Mouse (Mus musculus) small intestine, adult 2 months (tissue): ENCODE measurements around the gene Aldh3b1. TPM values are rescaled to one million over a fixed set of nuclear protein-coding genes. Genes with fewer than 3 reads are reported as not detected.

ENCODE experiments used
- H3K27ac ChIP-seq: fragments of 200-500 bp; 2 replicates; pipeline ENCODE4 v1.5.1; 2012; ENCODE audit warnings: low read depth, low read length, control low read depth, inconsistent platforms; ENCODE audit not compliant: insufficient read depth
- H3K27me3 ChIP-seq: fragments of 200-500 bp; 2 replicates; pipeline ENCODE4 v1.6.1; 2012; ENCODE audit warnings: mild to moderate bottlenecking, moderate library complexity, low read length, inconsistent platforms; ENCODE audit not compliant: control insufficient read depth, insufficient read depth
- H3K36me3 ChIP-seq: fragments of 200-500 bp; 2 replicates; pipeline ENCODE4 v1.6.1; 2012; ENCODE audit warnings: mild to moderate bottlenecking, low read length, control low read depth, inconsistent platforms; ENCODE audit not compliant: control insufficient read depth, insufficient read depth
- H3K4me1 ChIP-seq: fragments of 200-500 bp; 2 replicates; pipeline ENCODE4 v1.6.1; 2012; ENCODE audit warnings: low read length, inconsistent platforms, mixed read lengths; ENCODE audit not compliant: control insufficient read depth, insufficient read depth, insufficient read length
- H3K4me3 ChIP-seq: fragments of 200-500 bp; 2 replicates; pipeline ENCODE4 v1.5.1; 2012; ENCODE audit warnings: low read depth, mild to moderate bottlenecking, control low read depth, inconsistent platforms, low read length, moderate library complexity
- CTCF ChIP-seq: fragments of 200-500 bp; IDR thresholded peaks from 2 replicates; pipeline ENCODE4 v1.5.1; 2012; ENCODE audit warnings: low read depth, mild to moderate bottlenecking, control low read depth, inconsistent platforms, low read length, moderate library complexity, mixed read lengths; ENCODE audit not compliant: insufficient replicate concordance, insufficient read length; ENCODE audit errors: extremely low read depth
- POLR2A ChIP-seq: fragments of 200-500 bp; IDR thresholded peaks from 2 replicates; pipeline ENCODE4 v1.6.1; 2012; ENCODE audit warnings: low read depth, mild to moderate bottlenecking, control low read depth, inconsistent platforms, low read length, moderate library complexity
- WGBS: fragments of 180-500 bp; shearing (Covaris S2); methylation state at CpG from one replicate; pipeline ENCODE4 v1.1.7; 2018; 5-methylcytosine and 5-hydroxymethylcytosine counted together
- polyA plus RNA-seq: library from polyadenylated mRNA; depleted of rRNA; stranded (reverse); fragments of >200 nt; gene quantifications from 2 replicates; pipeline ENCODE4 v1.2.3, GENCODE M21; 2012

Aldh3b1 gene
- polyA plus RNA-seq, 1 experiment: 43.0 TPM

DNA sequence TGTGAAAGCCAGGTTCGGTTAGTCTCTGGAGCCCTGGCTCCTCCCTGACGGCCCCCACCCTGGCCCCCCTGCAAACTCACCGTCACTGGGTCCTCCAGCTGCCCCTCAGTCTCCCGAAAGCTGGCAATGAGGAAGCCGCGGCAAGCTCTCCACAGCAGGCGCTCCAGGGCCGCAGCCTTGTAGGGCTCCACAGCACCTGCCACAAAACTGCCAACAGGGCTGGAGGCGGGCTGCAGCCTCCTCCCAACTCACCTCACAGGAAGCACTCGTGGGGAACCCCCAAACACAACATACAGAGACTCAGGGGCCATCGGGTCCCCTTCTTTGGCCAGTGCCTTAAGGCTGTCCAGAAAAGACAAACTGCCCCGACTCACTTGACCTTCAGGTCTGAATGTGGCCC, 26.6 kb downstream of the Aldh3b1 start:
- Histone ChIP-seq H3K4me3 (no peak overlapping the region), H3K27me3 (no peaks in the 10 kb centered on the region), H3K4me1 (peaks cover 11% of the 10 kb centered on the region), H3K36me3 (peaks cover 39% of the 10 kb centered on the region), H3K27ac (no peak overlapping the region)
- 78% methylated on average over 12 of the region's 12 CpGs for WGBS
- no peak for TF ChIP-seq CTCF
- TF ChIP-seq POLR2A: no peak

DNA sequence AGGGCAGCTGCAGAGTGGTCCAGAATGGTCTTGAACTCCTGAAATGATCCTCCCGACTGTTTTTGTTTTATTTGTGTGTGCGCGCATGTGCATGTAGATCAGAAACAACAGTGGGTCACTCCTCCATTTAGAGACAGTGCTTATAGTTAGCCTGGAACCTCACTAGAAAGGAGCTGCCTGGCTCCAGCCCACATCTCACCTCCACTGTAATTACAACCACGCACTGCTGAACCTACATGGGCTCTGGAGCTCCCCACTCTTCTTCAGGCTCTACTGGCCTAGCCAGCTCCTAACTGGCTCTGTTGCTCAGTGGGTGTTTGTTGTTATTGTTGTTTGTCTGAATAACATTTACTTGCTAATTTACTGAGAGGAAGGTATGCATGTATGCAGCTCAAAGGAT, 30.0 kb downstream of the Aldh3b1 start:
- Histone ChIP-seq H3K4me1 (peaks cover 2% of the 10 kb centered on the region), H3K4me3 (no peak overlapping the region), H3K36me3 (peaks cover 70% of the 10 kb centered on the region), H3K27me3 (no peaks in the 10 kb centered on the region), H3K27ac (no peak overlapping the region)
- 96% methylated on average over 4 of the region's 4 CpGs for WGBS
- TF ChIP-seq POLR2A: no peak
- TF ChIP-seq CTCF: no peak

GRCm38 (mm10) chr19:3898952-3899351, 30.7 kb downstream of the Aldh3b1 start:
- Histone ChIP-seq H3K4me1 (peaks cover 5% of the 10 kb centered on the region), H3K27ac (no peak overlapping the region), H3K36me3 (peaks cover 72% of the 10 kb centered on the region), H3K4me3 (no peak overlapping the region), H3K27me3 (no peaks in the 10 kb centered on the region)
- 90% methylated on average over 7 of the region's 7 CpGs for WGBS
- no peak for TF ChIP-seq POLR2A
- TF ChIP-seq CTCF: no peak

DNA sequence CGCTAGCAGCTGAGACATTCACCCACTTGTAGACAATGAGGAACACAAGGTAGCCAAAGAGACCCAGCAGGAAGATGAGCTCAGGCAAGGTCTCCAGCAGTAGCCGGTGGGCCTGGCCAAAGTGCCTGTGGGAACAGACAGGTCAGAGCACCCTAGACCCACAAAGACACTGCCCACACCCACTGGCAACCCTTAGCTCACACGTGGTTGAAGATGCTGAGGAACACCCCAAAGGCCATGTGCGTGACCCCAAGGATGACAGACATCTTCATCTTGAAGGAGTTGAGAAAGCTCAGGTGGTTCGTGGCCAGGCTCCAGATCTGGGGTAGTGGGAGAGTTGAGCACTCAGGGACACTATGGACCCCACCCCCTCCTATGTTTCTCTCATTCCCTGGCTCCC, 32.1 kb downstream of the Aldh3b1 start:
- no peak for TF ChIP-seq POLR2A
- TF ChIP-seq CTCF: no peak
- no peak overlapping the region for H3K27ac ChIP-seq
- WGBS: 91% methylated on average over 5 of the region's 5 CpGs
- no peak overlapping the region for H3K4me3 ChIP-seq
- H3K27me3 ChIP-seq: no peaks in the 10 kb centered on the region
- H3K36me3 ChIP-seq: peaks cover 72% of the 10 kb centered on the region
- peaks cover 5% of the 10 kb centered on the region for H3K4me1 ChIP-seq

DNA sequence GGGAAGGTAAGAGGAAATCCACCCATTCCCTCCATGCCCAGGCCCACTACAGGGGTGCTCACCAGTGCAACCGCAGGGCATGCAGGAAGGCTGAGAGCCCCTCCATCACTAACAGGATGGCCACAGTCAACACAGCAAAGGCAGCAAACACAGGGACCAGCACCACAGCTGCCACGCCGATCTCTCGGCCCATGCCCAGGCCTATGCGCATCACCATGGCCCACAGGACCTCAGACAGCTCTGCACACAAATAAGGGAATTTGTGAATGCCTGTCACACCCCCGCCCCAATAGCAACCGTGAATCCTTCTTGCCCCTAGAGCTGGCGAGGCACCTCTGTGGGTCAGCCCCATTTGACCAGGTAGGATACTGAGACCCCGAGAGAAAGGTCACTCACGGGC, 33.4 kb downstream of the Aldh3b1 start:
- 91% methylated on average over 10 of the region's 10 CpGs for WGBS
- peaks cover 71% of the 10 kb centered on the region for H3K36me3 ChIP-seq
- no peak overlapping the region for H3K27ac ChIP-seq
- no peak overlapping the region for H3K4me3 ChIP-seq
- no peaks in the 10 kb centered on the region for H3K27me3 ChIP-seq
- peaks cover 5% of the 10 kb centered on the region; the same call in 1 of the 2 replicates for H3K4me1 ChIP-seq
- TF ChIP-seq CTCF (no peak), POLR2A (no peak)

- WGBS: 38% methylated on average over 3 of the region's 3 CpGs
- peaks cover 5% of the 10 kb centered on the region; the same call in 1 of the 2 replicates for H3K4me1 ChIP-seq
- no peak overlapping the region; the same call in 1 of the 2 replicates for H3K27ac ChIP-seq
- H3K4me3 ChIP-seq: no peak overlapping the region
- TF ChIP-seq POLR2A (no peak), CTCF (no peak)
- peaks cover 81% of the 10 kb centered on the region for H3K36me3 ChIP-seq
- no peaks in the 10 kb centered on the region for H3K27me3 ChIP-seq
Observed at GRCm38 (mm10) chr19:3895171-3895631, 34.4 kb downstream of the Aldh3b1 start.

GRCm38 (mm10) chr19:3894294-3894693, 35.3 kb downstream of the Aldh3b1 start:
- 94% methylated on average over 2 of the region's 2 CpGs for WGBS
- peaks cover 86% of the 10 kb centered on the region for H3K36me3 ChIP-seq

More at GRCm38 (mm10) chr19:3894294-3894693, 35.3 kb downstream of the Aldh3b1 start:
- no peak overlapping the region for H3K4me3 ChIP-seq
- no peaks in the 10 kb centered on the region for H3K27me3 ChIP-seq
- no peak overlapping the region for H3K27ac ChIP-seq
- TF ChIP-seq POLR2A (no peak), CTCF (no peak)
- peaks cover 5% of the 10 kb centered on the region; the same call in 1 of the 2 replicates for H3K4me1 ChIP-seq
